Mouse (Mus musculus): ENCODE measurements around the gene 1700016D06Rik. TPM values are rescaled to one million over a fixed set of nuclear protein-coding genes. Genes with fewer than 3 reads are reported as not detected.

Gene 1700016D06Rik
- polyA plus RNA-seq, 1 experiment from 2014 or later, result not detected

DNA sequence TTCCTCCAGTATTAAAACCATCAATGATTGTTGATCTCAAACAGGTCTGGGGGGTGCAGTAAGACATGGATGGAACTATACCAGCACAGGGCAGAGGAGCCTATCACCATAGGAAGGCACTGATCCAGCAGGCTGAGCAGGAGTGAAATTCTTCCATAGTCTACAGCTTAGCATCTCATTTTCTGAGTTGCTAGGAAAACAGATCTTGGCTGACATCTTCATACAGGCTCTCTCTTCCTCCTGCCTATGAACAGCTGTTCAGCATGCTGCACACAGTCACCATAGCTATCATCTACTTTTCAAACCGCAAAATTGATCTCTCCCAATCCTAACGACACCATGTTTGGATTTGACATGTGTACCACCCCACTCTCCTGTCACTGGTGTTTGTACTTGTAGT, 82.8 kb downstream of the 1700016D06Rik start:
- Histone ChIP-seq H3K4me3 (ENCODE audit: low read depth, low read length) (no peak overlapping the region), H3K27ac (ENCODE audit: low read length) (no peak overlapping the region), H3K4me1 (ENCODE audit: control insufficient read depth, low read depth, low read length) (no peaks in the 10 kb centered on the region), H3K9me3 (replicated peaks; ENCODE audit: control insufficient read depth, low read length) (no peaks in the 10 kb centered on the region), H3K27me3 (ENCODE audit: control insufficient read depth, insufficient read depth, low read depth, low read length) (no peaks in the 10 kb centered on the region), H3K36me3 (ENCODE audit: control insufficient read depth, insufficient read depth) (peaks cover 42% of the 10 kb centered on the region), H3K4me2 (ENCODE audit: low read depth, low read length) (no peak overlapping the region), H3K9ac (ENCODE audit: low read depth, low read length) (no peak overlapping the region)
- 83% methylated on average over 2 of the region's 2 CpGs for WGBS (ENCODE audit: insufficient replicate concordance)
- ATAC-seq (ENCODE audit: low read depth), result no peak

DNA sequence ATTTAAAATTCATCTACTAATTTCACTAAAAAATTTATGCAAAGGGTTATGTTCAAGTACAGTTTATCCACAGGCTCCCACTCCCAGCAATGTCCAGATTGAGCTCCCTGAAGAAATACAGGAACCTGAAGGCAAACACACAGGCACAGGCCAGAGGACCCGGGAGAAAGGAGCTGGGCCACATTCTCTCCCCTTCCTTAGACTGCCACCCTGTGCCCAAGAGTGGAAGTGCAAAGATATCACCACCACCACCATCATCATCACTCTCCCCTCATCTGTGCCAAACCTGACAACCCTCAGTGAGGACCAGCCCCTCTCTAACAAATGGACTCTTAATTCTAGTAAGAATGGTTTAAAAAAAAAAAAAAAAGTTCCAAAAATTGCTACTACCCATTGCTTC, 84.6 kb downstream of the 1700016D06Rik start:
- 8% methylated on average over 1 of the region's 1 CpGs for WGBS (ENCODE audit: insufficient replicate concordance)
- ATAC-seq (ENCODE audit: low read depth), result no peak
- peaks cover 50% of the 10 kb centered on the region for H3K36me3 ChIP-seq (ENCODE audit: control insufficient read depth, insufficient read depth)
- no peaks in the 10 kb centered on the region for H3K4me1 ChIP-seq (ENCODE audit: control insufficient read depth, low read depth, low read length)
- H3K27me3 ChIP-seq (ENCODE audit: control insufficient read depth, insufficient read depth, low read depth, low read length), result no peaks in the 10 kb centered on the region
- no peak overlapping the region for H3K9ac ChIP-seq (ENCODE audit: low read depth, low read length)
- no peak overlapping the region for H3K27ac ChIP-seq (ENCODE audit: low read length)
- H3K4me3 ChIP-seq (ENCODE audit: low read depth, low read length), result no peak overlapping the region
- no peaks in the 10 kb centered on the region for H3K9me3 ChIP-seq (replicated peaks; ENCODE audit: control insufficient read depth, low read length)
- no peak overlapping the region for H3K4me2 ChIP-seq (ENCODE audit: low read depth, low read length)

DNA sequence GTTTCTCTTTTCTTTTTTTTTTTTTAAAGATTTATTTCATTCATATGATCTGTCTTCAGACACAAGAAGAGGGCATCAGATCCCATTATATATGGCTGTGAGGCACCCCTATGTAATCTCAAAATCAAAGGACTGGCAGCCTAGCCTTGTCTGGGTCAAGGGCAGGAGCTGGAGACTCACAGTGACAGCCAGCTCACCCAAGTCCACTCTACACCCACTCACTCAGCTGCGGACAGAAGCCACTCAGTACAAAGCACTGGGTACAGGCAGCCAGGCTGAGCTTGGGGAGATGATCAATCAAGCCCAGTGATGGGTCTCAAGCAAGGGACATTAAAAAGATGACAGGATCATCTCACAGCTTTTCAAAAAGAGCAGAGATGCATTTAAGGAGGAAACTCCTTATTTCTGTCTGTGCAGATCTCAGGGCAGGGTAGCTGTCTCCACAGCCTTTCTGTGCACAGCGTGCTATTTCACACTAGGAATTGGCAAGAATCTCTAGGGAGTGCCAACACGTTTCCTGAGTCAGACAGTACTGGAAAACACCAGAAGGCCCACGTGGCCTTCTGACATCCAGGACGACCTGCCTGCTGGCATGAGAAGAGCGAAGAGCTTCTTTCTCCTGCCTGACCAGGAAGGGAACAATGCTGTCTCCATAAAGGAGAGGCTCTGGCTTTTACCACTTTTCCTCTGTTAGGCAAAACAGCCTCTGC, 86.6 kb downstream of the 1700016D06Rik start:
- Histone ChIP-seq H3K9ac (ENCODE audit: low read depth, low read length) (no peak overlapping the region), H3K36me3 (ENCODE audit: control insufficient read depth, insufficient read depth) (peaks cover 40% of the 10 kb centered on the region), H3K27ac (ENCODE audit: low read length) (no peak overlapping the region), H3K4me3 (ENCODE audit: low read depth, low read length) (no peak overlapping the region), H3K27me3 (ENCODE audit: control insufficient read depth, insufficient read depth, low read depth, low read length) (no peaks in the 10 kb centered on the region), H3K4me1 (ENCODE audit: control insufficient read depth, low read depth, low read length) (no peaks in the 10 kb centered on the region), H3K4me2 (ENCODE audit: low read depth, low read length) (no peak overlapping the region), H3K9me3 (replicated peaks; ENCODE audit: control insufficient read depth, low read length) (no peaks in the 10 kb centered on the region)
- ATAC-seq (ENCODE audit: low read depth), result no peak
- 72% methylated on average over 6 of the region's 6 CpGs for whole genome bisulfite sequencing (ENCODE audit: insufficient replicate concordance)

DNA sequence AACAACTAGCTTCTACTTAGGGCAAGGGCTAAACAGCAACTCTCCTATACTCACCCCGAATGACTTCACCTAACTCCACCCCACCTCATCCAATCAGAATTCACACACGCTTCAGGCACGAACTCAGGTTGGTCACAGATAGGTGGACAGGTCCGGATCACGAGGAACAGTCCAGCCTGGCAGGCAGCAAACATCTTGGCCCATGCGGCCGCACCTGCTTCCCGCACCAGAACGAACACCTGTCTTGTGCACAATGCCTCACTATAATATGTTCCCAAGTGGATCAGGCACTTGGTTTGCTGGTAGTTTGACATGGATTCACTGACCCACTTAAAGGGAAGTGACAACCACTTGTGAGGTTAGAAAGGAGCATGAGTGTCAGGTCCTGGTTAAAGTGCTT, 92.0 kb downstream of the 1700016D06Rik start:
- Histone ChIP-seq H3K27ac (ENCODE audit: low read length) (no peak overlapping the region), H3K4me3 (ENCODE audit: low read depth, low read length) (no peak overlapping the region), H3K36me3 (ENCODE audit: control insufficient read depth, insufficient read depth) (peaks cover 22% of the 10 kb centered on the region), H3K4me2 (ENCODE audit: low read depth, low read length) (no peak overlapping the region), H3K4me1 (ENCODE audit: control insufficient read depth, low read depth, low read length) (no peaks in the 10 kb centered on the region), H3K9ac (ENCODE audit: low read depth, low read length) (no peak overlapping the region), H3K27me3 (ENCODE audit: control insufficient read depth, insufficient read depth, low read depth, low read length) (no peaks in the 10 kb centered on the region), H3K9me3 (replicated peaks; ENCODE audit: control insufficient read depth, low read length) (no peaks in the 10 kb centered on the region)
- 83% methylated on average over 9 of the region's 9 CpGs for WGBS (ENCODE audit: insufficient replicate concordance)
- no peak for ATAC-seq (ENCODE audit: low read depth)

Small RNAs within 50 kb of the gene (microRNA-seq; reads per million reads assigned to microRNA genes)
- gene Mir7238, result 5.4 reads per million, percentile 19 among the genes with 10 or more reads in this experiment

Other genes starting within 250 kb of the 1700016D06Rik start
- 6.3 and 7.4 TPM in 2 replicates for gene Rab20, start 222.4 kb downstream of the 1700016D06Rik start, polyA plus RNA-seq (2015; fragmentation: Nextera tagmentation; extraction: Ambion mirVana)
- 37.0 and 38.0 TPM in 2 replicates for gene Naxd, start 203.6 kb downstream of the 1700016D06Rik start, polyA plus RNA-seq (2015; fragmentation: Nextera tagmentation; extraction: Ambion mirVana)
- 10.1 and 11.8 TPM in 2 replicates for gene Cars2, start 150.3 kb downstream of the 1700016D06Rik start, polyA plus RNA-seq (2015; fragmentation: Nextera tagmentation; extraction: Ambion mirVana)
- gene Ing1, start 145.5 kb downstream of the 1700016D06Rik start, polyA plus RNA-seq (2015; fragmentation: Nextera tagmentation; extraction: Ambion mirVana), result 11.1 and 11.7 TPM in 2 replicates
- gene Ankrd10, start 65.3 kb downstream of the 1700016D06Rik start, polyA plus RNA-seq (2015; fragmentation: Nextera tagmentation; extraction: Ambion mirVana), result 19.9 and 21.1 TPM in 2 replicates
- 9.1 and 10.1 TPM in 2 replicates for gene Arhgef7, start 26.7 kb upstream of the 1700016D06Rik start, polyA plus RNA-seq (2015; fragmentation: Nextera tagmentation; extraction: Ambion mirVana)
- gene Tex29, start 139.4 kb upstream of the 1700016D06Rik start, polyA plus RNA-seq (2015; fragmentation: Nextera tagmentation; extraction: Ambion mirVana), result not detected in 2 replicates

All from liver, embryonic 16.5 days (tissue).